Mouse (Mus musculus): Measurements from ENCODE around the gene Ccl25.

GRCm38 (mm10) chr8:4401442-4401841 is 76.4 kb downstream of the Ccl25 start:
- TF ChIP-seq CTCF (IDR thresholded peaks at IDR 0.05; ENCODE audit: extremely low read depth, insufficient read depth, insufficient read length, insufficient replicate concordance) (no peak), POLR2A (IDR thresholded peaks at IDR 0.05; ENCODE audit: low read depth, low read length) (no peak)
